Mouse (Mus musculus) lung, embryonic 14.5 days (tissue): ENCODE data around the gene Pomc. TPM values are rescaled to one million over a fixed set of nuclear protein-coding genes. Genes with fewer than 3 reads are reported as not detected.

Experiments used
- ATAC-seq: fragments of 200-750 bp; cut with Nextera tagmentation; 2 replicates; pipeline ENCODE4 v1.8.0; 2017; ENCODE audit warnings: mild to moderate bottlenecking, moderate TSS enrichment, moderate library complexity; ENCODE audit not compliant: insufficient read depth
- DNase-seq: peaks from one replicate; pipeline ENCODE4 v3.0.0-alpha.2; 2015
- H3K27ac ChIP-seq: fragments of 300-500 bp; sonication (generic); 2 replicates; pipeline ENCODE4 v1.5.1; 2014; ENCODE audit warnings: low read depth, mild to moderate bottlenecking, moderate library complexity
- H3K27me3 ChIP-seq: fragments of 300-500 bp; sonication (generic); 2 replicates; pipeline ENCODE4 v1.6.1; 2014; ENCODE audit warnings: low read length, control low read depth; ENCODE audit not compliant: insufficient read depth
- H3K36me3 ChIP-seq: fragments of 300-500 bp; sonication (generic); 2 replicates; pipeline ENCODE4 v1.6.1; 2014; ENCODE audit warnings: control low read depth; ENCODE audit not compliant: insufficient read depth
- H3K4me1 ChIP-seq: fragments of 300-500 bp; sonication (generic); 2 replicates; pipeline ENCODE4 v1.6.1; 2014; ENCODE audit warnings: antibody characterized with exemption, control low read depth; ENCODE audit not compliant: insufficient read depth
- H3K4me2 ChIP-seq: fragments of 300-500 bp; sonication (generic); 2 replicates; pipeline ENCODE4 v1.6.1; 2014; ENCODE audit warnings: mild to moderate bottlenecking
- H3K4me3 ChIP-seq: fragments of 300-500 bp; sonication (generic); 2 replicates; pipeline ENCODE4 v1.5.1; 2014; ENCODE audit warnings: low read depth, low read length
- H3K9ac ChIP-seq: fragments of 300-500 bp; sonication (generic); 2 replicates; pipeline ENCODE4 v1.6.1; 2014
- H3K9me3 ChIP-seq: fragments of 300-500 bp; sonication (generic); 2 replicates; pipeline ENCODE4 v1.6.1; 2016; ENCODE audit warnings: low read depth, low read length, control low read depth
- CTCF ChIP-seq: IDR thresholded peaks from 2 replicates; pipeline ENCODE4 v1.5.1; 2016; ENCODE audit warnings: antibody characterized with exemption, low read depth
- WGBS: fragments of 180-500 bp; shearing (Covaris S2); extraction: QIAGEN DNeasy Blood & Tissue Kit; methylation state at CpG from one replicate; pipeline ENCODE4 v1.1.7; 2014; 5-methylcytosine and 5-hydroxymethylcytosine counted together
- polyA plus RNA-seq: library from polyadenylated mRNA; unstranded; fragments of >200 nt; fragmentation: Nextera tagmentation; extraction: Ambion mirVana; gene quantifications from 2 replicates; pipeline ENCODE4 v1.2.1, GENCODE M21; 2014

The Pomc gene
- polyA plus RNA-seq, 1 experiment from 2014 or later, result 2.5 TPM

DNA sequence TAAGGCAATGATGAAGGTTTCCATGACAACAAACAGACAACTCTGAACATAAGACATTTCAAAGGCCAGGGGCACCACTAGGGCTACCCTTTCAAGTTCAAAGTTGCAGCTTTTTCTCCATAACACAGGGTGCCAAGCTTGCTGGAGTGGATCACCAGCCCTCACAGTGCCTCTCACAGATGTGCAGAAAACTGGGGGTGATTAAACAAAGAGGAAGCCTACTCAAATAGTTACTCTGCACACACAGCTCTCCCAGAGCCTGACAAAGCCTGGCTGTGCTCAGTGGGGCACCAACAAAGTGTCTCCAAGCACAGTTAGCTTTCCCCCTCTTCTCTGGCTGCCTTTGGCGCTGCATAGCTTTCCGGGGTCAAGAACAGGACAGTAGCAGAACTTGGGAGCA, 35.2 kb downstream of the Pomc start:
- H3K9ac ChIP-seq, result no peak overlapping the region
- no peaks in the 10 kb centered on the region for H3K36me3 ChIP-seq
- no peak overlapping the region for H3K4me2 ChIP-seq
- H3K9me3 ChIP-seq, result no peaks in the 10 kb centered on the region
- DNase-seq, result peak; percentile 31
- 25% methylated on average over 2 of the region's 2 CpGs for WGBS
- peak overlapping the region; percentile 28; the same call in 1 of the 2 replicates for H3K27ac ChIP-seq
- no peak for TF ChIP-seq CTCF
- H3K27me3 ChIP-seq, result no peaks in the 10 kb centered on the region
- no peak overlapping the region for H3K4me3 ChIP-seq
- peak; percentile 28; the same call in 1 of the 2 replicates for ATAC-seq
- no peaks in the 10 kb centered on the region for H3K4me1 ChIP-seq

DNA sequence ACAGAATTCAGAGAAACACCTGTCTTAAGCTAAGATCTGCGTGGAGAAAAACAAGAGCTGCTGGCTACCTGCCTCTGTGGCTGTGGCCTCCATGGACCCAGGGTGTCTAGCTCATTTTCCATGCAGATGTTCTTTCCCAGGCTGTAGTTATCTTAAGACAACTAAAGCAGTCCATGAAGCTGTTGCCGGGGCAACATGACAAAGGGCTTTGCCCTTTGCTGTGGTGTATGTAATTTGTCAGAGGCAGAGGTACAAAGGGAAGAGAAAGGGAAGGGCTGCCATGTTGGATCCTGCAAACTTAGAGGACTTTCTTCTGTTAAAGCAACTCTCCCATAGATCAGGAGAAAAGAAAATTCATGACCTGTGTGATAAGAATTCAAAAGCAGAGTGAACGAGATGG, 36.3 kb downstream of the Pomc start:
- H3K4me3 ChIP-seq, result no peak overlapping the region
- 80% methylated on average over 3 of the region's 3 CpGs for WGBS
- ATAC-seq, result no peak
- no peak overlapping the region for H3K27ac ChIP-seq
- no peak for TF ChIP-seq CTCF
- H3K27me3 ChIP-seq, result no peaks in the 10 kb centered on the region
- H3K36me3 ChIP-seq, result no peaks in the 10 kb centered on the region
- no peaks in the 10 kb centered on the region for H3K9me3 ChIP-seq
- H3K9ac ChIP-seq, result no peak overlapping the region
- no peak overlapping the region for H3K4me2 ChIP-seq
- DNase-seq, result no peak
- H3K4me1 ChIP-seq, result no peaks in the 10 kb centered on the region

DNA sequence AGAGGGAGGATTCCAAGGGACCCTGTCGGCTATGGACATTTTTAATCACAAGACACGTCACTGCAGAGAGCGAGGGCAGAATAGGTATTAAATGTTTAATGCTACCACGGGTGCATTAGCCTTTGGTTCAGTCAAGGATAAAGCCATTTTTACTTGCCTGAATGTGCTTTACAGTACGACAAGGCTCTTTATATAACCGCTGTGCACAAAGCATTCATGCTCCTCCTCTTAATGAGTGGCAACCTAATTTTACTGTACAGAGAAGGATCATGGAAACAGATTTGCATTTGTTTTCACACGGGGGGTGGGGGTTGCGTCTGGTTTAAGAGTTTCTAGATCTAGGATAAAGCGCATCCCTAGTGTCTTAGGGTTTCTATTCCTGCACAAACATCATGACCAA, 42.0 kb downstream of the Pomc start:
- WGBS, result 85% methylated on average over 9 of the region's 9 CpGs
- DNase-seq (no peak), ATAC-seq (no peak)
- no peak overlapping the region for H3K27ac ChIP-seq
- no peaks in the 10 kb centered on the region for H3K9me3 ChIP-seq
- H3K4me1 ChIP-seq, result no peaks in the 10 kb centered on the region
- no peaks in the 10 kb centered on the region for H3K36me3 ChIP-seq
- H3K4me2 ChIP-seq, result no peak overlapping the region
- TF ChIP-seq CTCF, result no peak
- no peaks in the 10 kb centered on the region for H3K27me3 ChIP-seq
- H3K9ac ChIP-seq, result no peak overlapping the region
- H3K4me3 ChIP-seq, result no peak overlapping the region

DNA sequence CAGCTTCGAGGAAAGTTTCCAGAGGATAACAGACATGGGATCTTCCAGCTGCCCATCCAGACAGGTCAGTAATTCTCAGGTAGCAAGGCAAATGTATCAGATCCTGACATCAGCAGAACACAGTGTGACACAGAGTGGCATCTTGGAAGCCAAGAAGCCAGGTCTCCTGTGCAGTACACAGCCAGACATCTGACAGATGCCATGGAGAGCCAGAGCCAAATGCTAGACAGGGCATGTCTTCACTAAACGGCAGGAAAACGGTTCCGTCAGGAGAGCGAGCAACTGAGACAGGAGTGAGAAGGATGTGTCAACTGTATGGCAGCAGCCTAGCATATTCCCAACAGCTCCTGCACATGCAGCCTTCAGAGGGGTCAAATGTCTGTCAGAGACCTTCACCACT, 45.7 kb downstream of the Pomc start:
- ATAC-seq (no peak), DNase-seq (no peak)
- Histone ChIP-seq H3K27ac (no peak overlapping the region), H3K4me1 (no peaks in the 10 kb centered on the region; the same call in 1 of the 2 replicates), H3K9ac (no peak overlapping the region), H3K27me3 (no peaks in the 10 kb centered on the region), H3K4me3 (no peak overlapping the region), H3K9me3 (no peaks in the 10 kb centered on the region), H3K4me2 (no peak overlapping the region), H3K36me3 (no peaks in the 10 kb centered on the region)
- TF ChIP-seq CTCF, result no peak
- WGBS, result 86% methylated on average over 5 of the region's 5 CpGs

DNA sequence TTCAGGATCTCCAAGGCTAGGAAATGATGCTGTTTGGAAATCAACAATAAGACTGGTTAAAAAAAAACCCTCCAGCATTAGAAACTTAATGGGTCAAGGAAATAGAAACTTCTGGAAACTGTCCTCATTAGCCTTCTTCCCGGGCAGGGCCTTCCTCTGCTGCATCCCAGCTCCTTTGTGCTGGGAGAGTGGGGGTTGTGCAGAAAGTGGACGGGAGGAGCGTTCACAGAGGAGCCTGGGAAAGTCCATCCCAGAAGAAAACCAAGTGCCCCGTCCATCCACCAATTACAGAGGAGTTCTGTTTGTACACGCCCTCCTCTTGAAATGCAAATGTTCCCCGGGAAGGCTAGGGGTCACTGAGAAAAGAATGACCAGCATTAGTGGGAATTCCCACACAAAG, 49.9 kb downstream of the Pomc start:
- H3K36me3 ChIP-seq, result no peaks in the 10 kb centered on the region
- H3K4me2 ChIP-seq, result no peak overlapping the region
- TF ChIP-seq CTCF, result no peak
- ATAC-seq, result no peak
- DNase-seq, result peak; percentile 17
- WGBS, result 30% methylated on average over 6 of the region's 6 CpGs
- no peak overlapping the region for H3K4me3 ChIP-seq
- no peaks in the 10 kb centered on the region for H3K9me3 ChIP-seq
- no peak overlapping the region for H3K27ac ChIP-seq
- H3K27me3 ChIP-seq, result no peaks in the 10 kb centered on the region
- peaks cover 10% of the 10 kb centered on the region for H3K4me1 ChIP-seq
- no peak overlapping the region for H3K9ac ChIP-seq

DNA sequence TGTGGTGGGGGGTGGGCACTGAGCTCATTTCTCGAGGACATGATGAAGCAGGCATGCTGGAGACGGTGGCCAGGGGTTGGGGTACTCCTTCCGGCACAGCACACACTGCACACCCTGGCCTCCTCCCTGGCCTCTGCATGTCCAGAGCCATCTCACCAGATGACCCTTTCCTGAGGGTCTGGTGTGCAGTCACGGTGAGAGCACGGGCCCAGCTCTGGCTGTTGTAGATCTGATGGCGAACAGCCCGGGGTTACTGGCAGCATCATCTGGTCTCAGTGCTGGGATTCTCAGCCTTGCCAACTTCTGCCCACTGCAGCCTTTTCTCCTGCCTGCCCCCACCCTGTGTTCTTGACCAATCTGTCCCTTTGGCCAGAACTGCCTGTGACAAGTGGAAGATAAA, 51.3 kb downstream of the Pomc start:
- H3K4me1 ChIP-seq, result peaks cover 10% of the 10 kb centered on the region
- no peak for ATAC-seq
- H3K4me3 ChIP-seq, result no peak overlapping the region
- no peaks in the 10 kb centered on the region for H3K27me3 ChIP-seq
- no peak for TF ChIP-seq CTCF
- no peak overlapping the region for H3K27ac ChIP-seq
- H3K9ac ChIP-seq, result no peak overlapping the region
- H3K9me3 ChIP-seq, result no peaks in the 10 kb centered on the region
- WGBS, result 67% methylated on average over 7 of the region's 7 CpGs
- H3K4me2 ChIP-seq, result no peak overlapping the region
- no peaks in the 10 kb centered on the region for H3K36me3 ChIP-seq
- no peak for DNase-seq

DNA sequence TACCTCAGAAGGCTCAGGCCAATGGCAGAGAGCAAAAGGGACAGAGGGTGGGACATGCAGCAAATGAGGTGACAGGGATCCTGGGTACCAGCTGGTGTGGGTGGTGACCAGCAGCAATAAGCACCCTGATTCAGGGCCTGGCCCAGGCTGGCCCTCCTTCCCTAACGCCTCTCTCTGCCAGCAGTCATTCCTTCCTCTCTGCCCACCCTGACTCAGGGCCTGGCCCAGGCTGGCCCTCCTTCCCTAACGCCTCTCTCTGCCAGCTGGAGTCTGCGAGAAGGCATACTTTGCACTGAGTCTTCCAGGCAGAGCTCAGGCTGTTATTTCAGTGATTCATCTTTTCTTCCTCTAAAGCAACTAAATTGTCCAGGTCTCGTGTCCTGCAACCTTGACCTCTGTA, 52.4 kb downstream of the Pomc start:
- 45% methylated on average over 4 of the region's 4 CpGs for WGBS
- Histone ChIP-seq H3K27me3 (no peaks in the 10 kb centered on the region), H3K4me3 (no peak overlapping the region), H3K4me2 (no peak overlapping the region), H3K4me1 (peaks cover 10% of the 10 kb centered on the region), H3K9ac (no peak overlapping the region), H3K36me3 (no peaks in the 10 kb centered on the region), H3K27ac (peak overlapping the region; percentile 55; the same call in 1 of the 2 replicates), H3K9me3 (no peaks in the 10 kb centered on the region)
- ATAC-seq, result peak; percentile 81
- TF ChIP-seq CTCF, result no peak
- peak; percentile 23 for DNase-seq

DNA sequence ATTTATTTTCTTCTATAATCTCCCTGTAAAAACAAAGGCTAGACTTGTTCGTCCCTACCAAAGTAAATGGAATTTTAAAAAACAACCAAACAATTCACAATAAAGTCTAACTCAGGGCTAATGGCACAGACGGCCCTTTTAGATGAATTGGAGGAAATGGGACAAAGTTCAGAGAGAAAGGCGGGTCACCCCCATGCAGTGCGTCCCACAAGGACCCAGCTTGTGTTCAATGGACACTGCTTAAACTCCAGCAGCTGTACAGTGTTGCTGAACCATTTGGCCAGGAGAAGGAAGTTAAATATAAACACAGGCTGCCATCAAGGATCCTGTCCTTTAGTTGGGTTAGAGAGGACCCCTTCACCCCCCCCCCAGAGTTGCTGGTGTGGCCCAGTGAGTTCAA, 53.0 kb downstream of the Pomc start:
- Histone ChIP-seq H3K4me2 (no peak overlapping the region), H3K9ac (no peak overlapping the region), H3K4me1 (peaks cover 10% of the 10 kb centered on the region), H3K36me3 (no peaks in the 10 kb centered on the region), H3K27me3 (no peaks in the 10 kb centered on the region), H3K27ac (peak overlapping the region; percentile 55; the same call in 1 of the 2 replicates), H3K4me3 (no peak overlapping the region), H3K9me3 (no peaks in the 10 kb centered on the region)
- 31% methylated on average over 4 of the region's 4 CpGs for WGBS
- no peak for TF ChIP-seq CTCF
- DNase-seq (peak; percentile 47), ATAC-seq (peak; percentile 69)
